Mouse (Mus musculus) frontal cortex, adult (tissue): ENCODE measurements around the gene Hnrnpk.
"Not testable (repeated sequence)": the region's sequence is repeated elsewhere in the genome, so short reads cannot be mapped to it uniquely, and the experiment has no call there.

Experiments used
- ATAC-seq: cut with Nextera tagmentation; 2 replicates; pipeline ENCODE4 v1.9.2; 2017; ENCODE audit warnings: mild to moderate bottlenecking, moderate library complexity, mixed read lengths; ENCODE audit not compliant: low TSS enrichment

The Hnrnpk gene

GRCm38 (mm10) chr13:58403243-58403642, at the start of gene Hnrnpk:
Gene Hnrnpk, minus strand, starts transcription at chr13:58403343.
- ATAC-seq = not testable (repeated sequence)

- ATAC-seq = no peak
Measured at GRCm38 (mm10) chr13:58452246-58452645, 49.1 kb upstream of the Hnrnpk start.

GRCm38 (mm10) chr13:58450459-58451182, 47.5 kb upstream of the Hnrnpk start:
- no peak for ATAC-seq

GRCm38 (mm10) chr13:58446541-58446940, 43.4 kb upstream of the Hnrnpk start:
- no peak for ATAC-seq

- no peak for ATAC-seq
Measured at GRCm38 (mm10) chr13:58443787-58444186, 40.6 kb upstream of the Hnrnpk start.

GRCm38 (mm10) chr13:58443326-58443725, 40.2 kb upstream of the Hnrnpk start:
- no peak for ATAC-seq

- ATAC-seq = no peak
Measured at GRCm38 (mm10) chr13:58439716-58440115, 36.6 kb upstream of the Hnrnpk start.

GRCm38 (mm10) chr13:58423061-58423660, 20.0 kb upstream of the Hnrnpk start:
- no peak for ATAC-seq

- no peak for ATAC-seq
Measured at GRCm38 (mm10) chr13:58422242-58422641, 19.1 kb upstream of the Hnrnpk start.

GRCm38 (mm10) chr13:58421026-58421425, 17.9 kb upstream of the Hnrnpk start:
- ATAC-seq = no peak

- ATAC-seq = no peak
Measured at GRCm38 (mm10) chr13:58419266-58419665, 16.1 kb upstream of the Hnrnpk start.

GRCm38 (mm10) chr13:58418656-58419055, 15.5 kb upstream of the Hnrnpk start:
- ATAC-seq = no peak

GRCm38 (mm10) chr13:58415838-58416237, 12.7 kb upstream of the Hnrnpk start:
- ATAC-seq = no peak

- no peak for ATAC-seq
Measured at GRCm38 (mm10) chr13:58415374-58415773, 12.2 kb upstream of the Hnrnpk start.

- no peak for ATAC-seq
Measured at GRCm38 (mm10) chr13:58411073-58411472, 7.9 kb upstream of the Hnrnpk start.

GRCm38 (mm10) chr13:58402744-58403110, 416 bp downstream of the Hnrnpk start:
- ATAC-seq = peak; percentile 51; the same call in 1 of the 2 replicates

- ATAC-seq = peak; percentile 94
Measured at GRCm38 (mm10) chr13:58402003-58402743, 970 bp downstream of the Hnrnpk start, which contains the start of gene Rmi1. Gene Rmi1, plus strand, starts transcription at chr13:58402248.

- ATAC-seq = peak; percentile 36
Measured at GRCm38 (mm10) chr13:58401135-58402002, 1.8 kb downstream of the Hnrnpk start.

- no peak for ATAC-seq
Measured at GRCm38 (mm10) chr13:58400576-58400975, 2.6 kb downstream of the Hnrnpk start.

GRCm38 (mm10) chr13:58397651-58398050, 5.5 kb downstream of the Hnrnpk start:
- ATAC-seq = no peak

GRCm38 (mm10) chr13:58394392-58394791, 8.8 kb downstream of the Hnrnpk start:
- not testable (repeated sequence) for ATAC-seq
